Comparison of ENCODE assay signal across 20 mouse cellular contexts in the genomic region with DNA sequence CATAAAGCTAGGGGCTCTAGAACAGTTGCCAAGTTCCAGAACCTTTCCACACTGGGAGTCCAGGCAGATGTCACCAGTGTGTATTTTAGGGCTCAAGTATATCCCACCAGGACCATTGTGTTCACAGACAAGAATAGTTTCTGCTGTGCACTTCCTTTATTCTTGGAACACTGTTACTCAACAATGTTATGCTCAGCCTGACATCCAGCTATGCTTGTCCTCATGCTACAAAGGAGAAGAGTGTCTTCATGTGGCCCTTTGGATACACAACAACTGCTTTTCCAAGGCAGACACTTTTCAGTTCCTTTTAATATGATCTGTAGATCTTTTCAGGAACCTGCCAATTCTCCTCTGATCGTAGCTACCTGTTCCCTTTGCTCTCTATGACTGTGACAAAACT.
"Had no signal": no experiment of that assay in that cellular context is flagged by ENCODE, and none has a peak within 500 bp of the region (broad histone marks: within the 10 kb centered on the region; RNA-seq: fewer than 3 reads in every experiment).

No protein-coding gene starts in this region.

- H3K36me3 ChIP-seq: limb, embryonic 10.5 days; limb, embryonic 13.5 days; liver, embryonic 12.5 days; liver, embryonic 15.5 days; midbrain, embryonic 12.5 days; midbrain, embryonic 15.5 days; neural tube, embryonic 12.5 days; neural tube, embryonic 15.5 days; stomach, embryonic 15.5 days had no signal

- H3K9ac ChIP-seq: limb, embryonic 13.5 days; liver, embryonic 12.5 days; liver, embryonic 15.5 days; midbrain, embryonic 12.5 days; midbrain, embryonic 15.5 days; neural tube, embryonic 12.5 days; neural tube, embryonic 15.5 days; stomach, embryonic 15.5 days had no signal

- H3K27me3 ChIP-seq: limb, embryonic 13.5 days; liver, embryonic 12.5 days; liver, embryonic 15.5 days; midbrain, embryonic 12.5 days; midbrain, embryonic 15.5 days; neural tube, embryonic 12.5 days; neural tube, embryonic 15.5 days; stomach, embryonic 15.5 days had no signal

- H3K4me2 ChIP-seq: limb, embryonic 13.5 days; liver, embryonic 12.5 days; liver, embryonic 15.5 days; midbrain, embryonic 12.5 days; midbrain, embryonic 15.5 days; neural tube, embryonic 12.5 days; neural tube, embryonic 15.5 days; stomach, embryonic 15.5 days had no signal

- H3K9me3 ChIP-seq: limb, embryonic 10.5 days; limb, embryonic 13.5 days; liver, embryonic 12.5 days; liver, embryonic 15.5 days; midbrain, embryonic 12.5 days; midbrain, embryonic 15.5 days; neural tube, embryonic 12.5 days; neural tube, embryonic 15.5 days; stomach, embryonic 15.5 days had no signal

- H3K4me1 ChIP-seq: limb, embryonic 10.5 days; limb, embryonic 13.5 days; liver, embryonic 12.5 days; liver, embryonic 15.5 days; midbrain, embryonic 12.5 days; midbrain, embryonic 15.5 days; neural tube, embryonic 12.5 days; neural tube, embryonic 15.5 days; stomach, embryonic 15.5 days had no signal

- ATAC-seq: liver, embryonic 12.5 days; midbrain, embryonic 15.5 days had no signal

- H3K4me3 ChIP-seq: layer of hippocampus, adult 2 months; limb, embryonic 10.5 days; limb, embryonic 13.5 days; liver, embryonic 12.5 days; liver, embryonic 15.5 days; midbrain, embryonic 12.5 days; midbrain, embryonic 15.5 days; neural tube, embryonic 12.5 days; neural tube, embryonic 15.5 days; stomach, embryonic 15.5 days had no signal

- H3K27ac ChIP-seq: layer of hippocampus, adult 2 months; limb, embryonic 10.5 days; limb, embryonic 13.5 days; liver, embryonic 12.5 days; liver, embryonic 15.5 days; midbrain, embryonic 12.5 days; midbrain, embryonic 15.5 days; neural tube, embryonic 12.5 days; neural tube, embryonic 15.5 days; stomach, embryonic 15.5 days had no signal

- DNase-seq: kidney, adult 18-20 months; kidney, adult 9 months; kidney, postnatal 25 days; layer of hippocampus, adult 9-11 months; lung, adult 2 months; retina, postnatal 1 day; right cerebral cortex, postnatal 25 days; spleen, adult 18-20 months; thymus, adult 18-20 months; thymus, postnatal 36 days had no signal
